Mouse (Mus musculus) Patski (cell line): ENCODE measurements around the gene Herc1. TPM values are rescaled to one million over a fixed set of nuclear protein-coding genes. Genes with fewer than 3 reads are reported as not detected.

Experiments
- ATAC-seq: fragments of 100-300 bp; one replicate; pipeline ENCODE4 v1.8.0; 2021
- CTCF ChIA-PET: fragments of 350-600 bp; sonication (Branson Sonifier 250); formaldehyde crosslinking; loops from one replicate; lab custom pipeline; 2022; ENCODE audit warnings: inconsistent platforms; lab: Charles Lee
- POLR2A ChIA-PET: fragments of 350-600 bp; sonication (Branson Sonifier 250); formaldehyde crosslinking; loops from one replicate; lab custom pipeline; 2022; ENCODE audit warnings: antibody characterized with exemption, inconsistent platforms; lab: Charles Lee
- DNase-seq: peaks from one replicate; pipeline ENCODE4 v3.0.0-alpha.2; 2011; ENCODE audit warnings: low read depth, low spot score
- H3K27me3 ChIP-seq: fragments of 371-371 bp; one replicate; pipeline ENCODE4 v1.5.1; 2021
- CTCF ChIP-seq: fragments of 100-300 bp; IDR thresholded peaks from one replicate; pipeline ENCODE4 v1.5.1; 2021
- in situ Hi-C: fragments of 300-500 bp; cut with MboI; formaldehyde crosslinking; loops from 3 replicates; pipeline ENCODE4 v1.11.1; 2018; ENCODE audit warnings: low pct_unique_long_range_greater_than_20kb, mixed read lengths
- polyA plus RNA-seq: library from polyadenylated mRNA; unstranded; gene quantifications from one replicate; pipeline ENCODE4 v1.2.3, GENCODE M21; 2021

Herc1 gene
- polyA plus RNA-seq, 1 experiment from 2014 or later = 16.2 TPM

DNA sequence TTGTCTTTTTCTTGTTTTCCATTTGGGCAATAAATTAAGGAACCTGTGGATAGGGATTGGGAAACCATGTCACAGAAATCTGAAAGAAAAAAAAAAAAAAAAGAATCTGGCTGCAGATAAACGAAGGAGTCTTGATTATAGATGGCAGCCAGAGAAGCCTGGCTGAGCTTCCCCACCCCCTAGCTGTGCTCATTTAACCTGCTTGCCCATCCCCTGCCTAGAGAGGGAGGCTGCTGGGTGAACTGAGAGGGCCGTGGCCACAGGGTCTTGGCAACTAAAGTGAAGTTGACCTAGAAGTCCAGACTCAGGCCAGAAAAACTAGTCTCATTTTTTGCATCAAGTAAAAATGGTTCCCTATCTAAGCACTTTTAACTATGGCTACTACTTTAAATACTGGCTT lies 160.7 kb downstream of the Herc1 start:
- H3K27me3 ChIP-seq = no peaks in the 10 kb centered on the region
- POLR2A ChIA-PET = interaction anchor here (0.7 kb wide), 1 partner anchor 36 kb away, joined by 6 read pairs; no protein-coding TSS in a partner anchor
- in situ Hi-C loops = no loop called here
- CTCF ChIA-PET = no interaction called here
- ATAC-seq (no peak), DNase-seq (no peak)
- no peak for TF ChIP-seq CTCF

- ChIA-PET POLR2A (interaction anchor here (0.6 to 0.7 kb wide), 2 partner anchors 99 to 308 kb away, joined by 3 read pairs; no protein-coding TSS in a partner anchor), CTCF (no interaction called here)
- ATAC-seq (peak; percentile 31), DNase-seq (no peak)
- no peak for TF ChIP-seq CTCF
- in situ Hi-C loops = no loop called here
- no peaks in the 10 kb centered on the region for H3K27me3 ChIP-seq
Measured at GRCm38 (mm10) chr9:66511580-66512350, 161.5 kb downstream of the Herc1 start.

DNA sequence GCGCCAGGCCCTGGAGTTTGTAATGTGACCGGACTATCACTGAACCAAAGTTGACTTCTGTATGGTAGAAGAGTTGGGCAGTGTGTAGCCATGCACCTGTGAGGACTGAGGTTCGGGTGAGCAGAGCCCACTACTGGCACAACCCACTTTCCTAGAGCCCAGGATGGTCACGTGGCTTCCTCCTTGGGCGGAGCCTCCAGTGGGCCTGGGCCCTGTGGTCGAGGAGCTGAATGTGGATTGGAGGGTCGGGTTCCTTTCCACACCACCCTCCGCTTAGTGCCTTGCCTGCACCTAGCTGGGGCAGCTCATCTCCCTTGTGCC lies 162.1 kb downstream of the Herc1 start:
- in situ Hi-C loops = no loop called here
- ATAC-seq = no peak
- no peak for TF ChIP-seq CTCF
- DNase-seq = no peak
- ChIA-PET POLR2A (interaction anchor here (0.6 to 1.0 kb wide), 3 partner anchors 47 to 308 kb away, joined by 3 read pairs; no protein-coding TSS in a partner anchor), CTCF (no interaction called here)
- H3K27me3 ChIP-seq = no peaks in the 10 kb centered on the region

- ChIA-PET POLR2A (interaction anchor here (1.0 kb wide), 1 partner anchor 48 kb away, joined by 3 read pairs; no protein-coding TSS in a partner anchor), CTCF (no interaction called here)
- in situ Hi-C loops = no loop called here
- no peaks in the 10 kb centered on the region for H3K27me3 ChIP-seq
- ATAC-seq (no peak), DNase-seq (no peak)
- TF ChIP-seq CTCF = no peak
Measured at GRCm38 (mm10) chr9:66513150-66513549, 162.9 kb downstream of the Herc1 start.

GRCm38 (mm10) chr9:66513661-66514255 lies 163.5 kb downstream of the Herc1 start:
- POLR2A ChIA-PET = no interaction called here
- H3K27me3 ChIP-seq = no peaks in the 10 kb centered on the region
- CTCF ChIA-PET = no interaction called here
- TF ChIP-seq CTCF = no peak
- in situ Hi-C loops = no loop called here
- ATAC-seq = no peak
- no peak for DNase-seq

DNA sequence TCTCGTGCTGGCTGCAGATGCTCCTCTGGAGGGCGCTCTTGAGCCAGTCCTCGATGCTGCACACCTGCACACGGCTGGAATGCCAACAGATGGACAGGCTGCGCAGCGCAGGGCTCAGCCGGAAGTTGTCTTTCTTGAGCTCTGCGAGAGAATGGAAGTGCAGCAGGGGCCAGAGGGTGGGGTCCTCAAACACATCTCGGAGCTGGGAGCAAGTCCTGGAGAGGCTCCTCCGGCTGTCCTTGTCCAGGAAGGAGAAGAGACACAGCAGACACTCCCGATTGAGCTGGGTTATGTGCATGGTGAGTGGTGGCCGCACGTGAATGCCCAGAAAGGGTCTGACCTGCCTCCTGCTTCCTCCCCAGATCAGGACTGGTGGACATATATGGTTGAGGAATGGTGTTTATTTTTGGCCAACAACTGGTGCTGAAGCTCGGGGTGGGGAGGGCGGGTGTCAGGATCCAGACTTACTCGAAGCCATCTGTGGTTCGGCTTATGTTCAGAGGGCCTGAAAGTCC lies 164.1 kb downstream of the Herc1 start, which contains the start of gene Fbxl22:
TSS of gene Fbxl22 (minus strand) at position 338 of the 515 bp plus-strand sequence.
- in situ Hi-C loops = no loop called here
- no peak for ATAC-seq
- CTCF ChIA-PET = interaction anchor here (0.7 to 1.2 kb wide), 3 partner anchors 7 to 97 kb away, joined by 3 to 4 read pairs (median 3); no protein-coding TSS in a partner anchor
- DNase-seq = no peak
- POLR2A ChIA-PET = no interaction called here
- no peak for TF ChIP-seq CTCF
- H3K27me3 ChIP-seq = no peaks in the 10 kb centered on the region

DNA sequence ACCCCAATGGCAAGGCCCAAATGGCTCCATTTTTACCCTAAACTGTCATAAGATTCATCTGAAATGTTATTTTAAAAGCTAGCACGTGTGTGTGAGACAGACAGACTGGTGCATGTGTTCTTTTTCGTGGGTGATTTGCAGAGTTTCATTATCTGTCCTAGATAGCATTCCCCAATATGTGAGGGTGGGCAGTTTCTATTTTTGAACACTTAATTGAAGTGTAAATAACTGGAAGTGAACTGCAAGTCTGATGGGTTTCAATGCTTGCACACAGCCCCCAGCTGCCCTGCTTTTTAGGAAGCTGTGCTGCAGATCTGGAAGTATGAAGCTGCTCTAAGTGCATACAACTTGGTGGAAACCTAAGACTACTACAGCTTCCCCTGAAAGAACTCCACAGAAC lies 164.9 kb downstream of the Herc1 start:
- DNase-seq (no peak), ATAC-seq (no peak)
- ChIA-PET CTCF (interaction anchor here (1.1 to 1.2 kb wide), 2 partner anchors 8 to 97 kb away, joined by 3 to 4 read pairs; no protein-coding TSS in a partner anchor), POLR2A (interaction anchor here (0.6 kb wide), 1 partner anchor 311 kb away, joined by 4 read pairs; no protein-coding TSS in a partner anchor)
- H3K27me3 ChIP-seq = no peaks in the 10 kb centered on the region
- in situ Hi-C loops = loop anchor here (5.0 kb wide), 1 partner anchor 102 kb away; no protein-coding TSS in a partner anchor
- TF ChIP-seq CTCF = no peak

DNA sequence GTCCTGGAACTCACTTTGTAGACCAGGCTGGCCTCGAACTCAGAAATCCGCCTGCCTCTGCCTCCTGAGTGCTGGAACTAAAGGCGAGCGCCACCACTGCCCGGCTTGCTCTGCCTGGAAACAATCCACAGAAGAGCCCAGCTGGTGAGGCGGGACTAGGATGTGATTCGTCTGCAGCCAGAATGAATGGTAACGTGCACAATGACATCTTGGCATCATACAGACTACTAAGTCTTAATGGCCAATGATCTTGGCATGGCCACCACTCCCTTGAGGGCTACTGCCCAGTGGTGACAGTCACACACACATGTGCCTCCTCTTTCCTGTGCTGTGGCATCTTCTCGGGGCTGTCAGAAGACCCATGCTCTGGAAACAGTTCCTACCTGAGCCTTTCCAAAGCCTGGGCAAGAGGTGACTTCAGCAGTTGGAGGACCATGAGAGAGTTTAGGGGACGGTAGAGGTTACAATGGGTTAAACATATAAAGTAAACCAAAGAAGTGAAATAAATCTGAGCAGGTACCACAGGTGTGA lies 165.5 kb downstream of the Herc1 start:
- DNase-seq (no peak), ATAC-seq (no peak)
- POLR2A ChIA-PET = no interaction called here
- TF ChIP-seq CTCF = no peak
- CTCF ChIA-PET = interaction anchor here (1.1 kb wide), 1 partner anchor 9 kb away, joined by 3 read pairs; no protein-coding TSS in a partner anchor
- in situ Hi-C loops = loop anchor here (5.0 kb wide), 1 partner anchor 102 kb away; no protein-coding TSS in a partner anchor
- H3K27me3 ChIP-seq = no peaks in the 10 kb centered on the region

- H3K27me3 ChIP-seq = no peaks in the 10 kb centered on the region
- TF ChIP-seq CTCF = no peak
- in situ Hi-C loops = loop anchor here (5.0 kb wide), 1 partner anchor 101 kb away; no protein-coding TSS in a partner anchor
- POLR2A ChIA-PET = no interaction called here
- DNase-seq = peak; percentile 75
- CTCF ChIA-PET = interaction anchor here (0.8 to 1.2 kb wide), 2 partner anchors 9 to 59 kb away, joined by 3 read pairs; no protein-coding TSS in a partner anchor
- ATAC-seq = peak; percentile 64
Measured at GRCm38 (mm10) chr9:66516296-66516940, 166.2 kb downstream of the Herc1 start.

- POLR2A ChIA-PET = no interaction called here
- H3K27me3 ChIP-seq = no peaks in the 10 kb centered on the region
- DNase-seq (no peak), ATAC-seq (no peak)
- CTCF ChIA-PET = interaction anchor here (1.2 to 1.5 kb wide), 2 partner anchors 8 to 104 kb away, joined by 3 read pairs; no protein-coding TSS in a partner anchor
- in situ Hi-C loops = loop anchor here (5.0 kb wide), 1 partner anchor 100 kb away; no protein-coding TSS in a partner anchor
- no peak for TF ChIP-seq CTCF
Measured at GRCm38 (mm10) chr9:66517746-66518145, 167.5 kb downstream of the Herc1 start.
